Mouse (Mus musculus) C2C12 (cell line): ENCODE results near the gene Gm45213.

ENCODE experiments used
- CTCF ChIP-seq: IDR thresholded peaks from one replicate; pipeline ENCODE4 v1.5.1; 2011; ENCODE audit not compliant: control insufficient read depth, insufficient read depth, insufficient read length
- MAX ChIP-seq: IDR thresholded peaks from one replicate; pipeline ENCODE4 v1.6.1; 2011; ENCODE audit warnings: mild to moderate bottlenecking, control low read depth
- MYOD1 ChIP-seq: IDR thresholded peaks from one replicate; pipeline ENCODE4 v1.6.1; 2011; ENCODE audit warnings: low read depth; ENCODE audit not compliant: control insufficient read depth, insufficient read length

DNA sequence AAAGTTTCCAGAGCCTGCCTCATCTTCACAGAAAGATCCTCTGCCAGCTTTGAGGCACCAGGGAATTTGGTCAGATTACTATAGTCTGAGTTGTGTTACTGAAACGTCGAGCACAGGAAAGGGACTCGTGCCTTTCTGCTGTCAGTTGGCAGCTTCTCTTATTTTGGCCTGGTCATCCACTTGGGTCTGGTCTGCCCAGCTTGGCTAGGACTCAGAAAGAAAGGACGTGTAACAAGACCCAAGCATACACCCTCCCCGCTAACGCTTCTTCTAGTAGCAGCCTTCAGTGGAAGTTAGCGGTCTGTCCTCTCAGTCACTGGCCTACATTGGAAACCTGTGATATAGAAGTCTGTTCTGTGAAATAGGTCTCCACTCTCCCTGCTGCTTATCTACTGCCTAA is 41.1 kb downstream of the Gm45213 start:
- TF ChIP-seq CTCF (no peak), MYOD1 (no peak), MAX (no peak)
